Mouse (Mus musculus) stomach, postnatal 0 days (tissue): ENCODE measurements around the gene Srebf2.

Source experiments
- CTCF ChIP-seq: IDR thresholded peaks from 2 replicates; pipeline ENCODE4 v1.5.1; 2016; ENCODE audit warnings: antibody characterized with exemption, low read depth, mild to moderate bottlenecking, moderate library complexity
- EP300 ChIP-seq: optimal IDR thresholded peaks from 2 replicates; pipeline ENCODE3; 2016; ENCODE audit warnings: antibody characterized with exemption

DNA sequence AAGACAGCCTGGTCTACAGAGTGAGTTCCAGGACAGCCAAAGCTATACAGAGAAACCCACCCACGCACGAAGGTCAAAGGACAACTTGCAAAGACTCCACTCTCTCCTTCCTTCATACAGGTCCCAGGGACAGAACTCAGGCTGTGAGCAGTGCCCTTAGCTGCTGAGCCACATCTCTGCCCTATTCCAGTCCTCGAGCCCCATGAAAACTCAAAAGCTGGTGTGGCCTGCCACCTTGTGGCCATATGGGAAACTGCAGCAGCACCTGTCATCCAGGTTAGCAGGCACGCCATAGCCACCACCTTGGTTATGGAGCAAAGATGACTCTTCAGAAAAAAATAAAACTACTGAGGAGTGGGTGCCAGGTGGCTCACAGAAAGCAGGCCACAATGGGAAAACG lies 89.6 kb downstream of the Srebf2 start:
- TF ChIP-seq CTCF (peak; percentile 99), EP300 (no peak)
